Mouse (Mus musculus) brain, embryonic 14.5 days (tissue): Measurements from ENCODE around the gene 4921536K21Rik.

ENCODE experiments used
- CTCF ChIP-seq: fragments of 200-500 bp; IDR thresholded peaks from 2 replicates; pipeline ENCODE4 v1.5.1; 2012; ENCODE audit warnings: inconsistent platforms, mild to moderate bottlenecking, moderate library complexity, borderline replicate concordance; ENCODE audit not compliant: insufficient read depth, insufficient read length; ENCODE audit errors: extremely low read depth
- POLR2A ChIP-seq: fragments of 200-500 bp; IDR thresholded peaks from 2 replicates; pipeline ENCODE4 v1.6.1; 2012; ENCODE audit warnings: mild to moderate bottlenecking, inconsistent platforms, borderline replicate concordance; ENCODE audit not compliant: poor library complexity, insufficient read depth, insufficient read length, severe bottlenecking; ENCODE audit errors: extremely low read depth

- TF ChIP-seq CTCF (no peak), POLR2A (no peak)
Observed at GRCm38 (mm10) chr11:3883711-3884110, 11.2 kb downstream of the 4921536K21Rik start.
